Mouse (Mus musculus) kidney, adult 2 months (tissue): ENCODE data around the gene Macrod2. TPM values are rescaled to one million over a fixed set of nuclear protein-coding genes. Genes with fewer than 3 reads are reported as not detected.

ENCODE experiments used
- DNase-seq: peaks from one replicate; pipeline ENCODE4 v3.0.0; 2021
- H3K27ac ChIP-seq: fragments of 200-500 bp; 2 replicates; pipeline ENCODE4 v1.5.1; 2012; ENCODE audit warnings: low read depth, low read length, control low read depth, inconsistent platforms; ENCODE audit not compliant: insufficient read depth
- H3K27me3 ChIP-seq: fragments of 200-500 bp; replicated peaks from 2 replicates; pipeline ENCODE4 v1.6.1; 2012; ENCODE audit warnings: mild to moderate bottlenecking, moderate library complexity, low read length, inconsistent platforms; ENCODE audit not compliant: control insufficient read depth, insufficient read depth
- H3K36me3 ChIP-seq: fragments of 200-500 bp; 2 replicates; pipeline ENCODE4 v1.6.1; 2012; ENCODE audit warnings: mild to moderate bottlenecking, moderate library complexity, low read length, inconsistent platforms; ENCODE audit not compliant: control insufficient read depth, insufficient read depth
- H3K4me1 ChIP-seq: fragments of 200-500 bp; 2 replicates; pipeline ENCODE4 v1.6.1; 2011; ENCODE audit warnings: low read length; ENCODE audit not compliant: control insufficient read depth, insufficient read depth
- H3K4me3 ChIP-seq: fragments of 200-500 bp; 2 replicates; pipeline ENCODE4 v1.5.1; 2011; ENCODE audit warnings: mild to moderate bottlenecking, low read depth, low read length, control low read depth; ENCODE audit not compliant: insufficient read depth
- CTCF ChIP-seq: fragments of 200-500 bp; conservative IDR thresholded peaks from 2 replicates; pipeline ENCODE4 v1.5.1; 2011; ENCODE audit warnings: low read depth, mild to moderate bottlenecking, control low read depth, low read length, moderate library complexity, mixed read lengths; ENCODE audit not compliant: insufficient read depth, insufficient read length
- POLR2A ChIP-seq: fragments of 200-500 bp; IDR thresholded peaks from one replicate; pipeline ENCODE4 v1.6.1; 2011; ENCODE audit warnings: low read depth, low read length, control low read depth
- WGBS: fragments of 180-500 bp; shearing (Covaris S2); methylation state at CpG from one replicate; pipeline ENCODE4 v1.1.7; 2018; 5-methylcytosine and 5-hydroxymethylcytosine counted together
- polyA plus RNA-seq: library from polyadenylated mRNA; depleted of rRNA; stranded (reverse); fragments of >200 nt; gene quantifications from 2 replicates; pipeline ENCODE4 v1.2.3, GENCODE M21; 2012

The Macrod2 gene
- polyA plus RNA-seq, 1 experiment = 9.8 TPM

DNA sequence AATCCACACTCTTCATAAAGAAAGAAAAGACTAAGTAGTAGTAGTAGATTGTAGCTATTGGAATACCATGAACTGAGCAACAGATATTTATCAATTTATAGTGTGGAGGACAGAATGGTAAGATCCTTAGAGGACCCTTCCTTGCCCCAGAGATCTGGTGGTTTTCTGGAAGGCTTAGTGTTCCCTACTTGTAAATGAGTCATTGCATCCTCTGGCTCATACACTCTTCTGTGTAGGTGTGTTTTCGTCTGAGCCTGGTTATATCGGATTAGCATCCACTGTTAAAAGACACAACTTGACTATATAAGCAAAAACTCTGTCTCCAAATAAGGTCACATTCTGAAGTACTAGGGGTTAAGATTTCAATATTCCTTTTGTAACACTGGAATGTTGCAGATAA, 905.9 kb downstream of the Macrod2 start:
- H3K36me3 ChIP-seq = no peaks in the 10 kb centered on the region
- no peak overlapping the region for H3K4me3 ChIP-seq
- no peaks in the 10 kb centered on the region for H3K4me1 ChIP-seq
- WGBS = 91% methylated on average over 2 of the region's 2 CpGs
- H3K27me3 ChIP-seq = no peaks in the 10 kb centered on the region
- no peak for DNase-seq
- H3K27ac ChIP-seq = no peak overlapping the region
- no peak for TF ChIP-seq CTCF
- no peak for TF ChIP-seq POLR2A

- Histone ChIP-seq H3K4me1 (no peaks in the 10 kb centered on the region), H3K27ac (no peak overlapping the region), H3K4me3 (no peak overlapping the region), H3K36me3 (no peaks in the 10 kb centered on the region), H3K27me3 (no peaks in the 10 kb centered on the region)
- DNase-seq = peak; percentile 11
- no peak for TF ChIP-seq CTCF
- no peak for TF ChIP-seq POLR2A
- 65% methylated on average over 3 of the region's 3 CpGs for WGBS
Measured at GRCm38 (mm10) chr2:141308406-141308805, 913.3 kb downstream of the Macrod2 start.

GRCm38 (mm10) chr2:141312136-141312948, 917.2 kb downstream of the Macrod2 start:
- no peaks in the 10 kb centered on the region for H3K27me3 ChIP-seq
- no peak overlapping the region for H3K27ac ChIP-seq
- no peaks in the 10 kb centered on the region for H3K36me3 ChIP-seq
- no peak overlapping the region for H3K4me3 ChIP-seq
- no peaks in the 10 kb centered on the region for H3K4me1 ChIP-seq
- no peak for DNase-seq
- TF ChIP-seq POLR2A = no peak
- TF ChIP-seq CTCF = no peak
- 56% methylated on average over 10 of the region's 10 CpGs for WGBS

GRCm38 (mm10) chr2:141315349-141315748, 920.2 kb downstream of the Macrod2 start:
- 94% methylated on average over 3 of the region's 3 CpGs for WGBS
- no peak for TF ChIP-seq POLR2A
- TF ChIP-seq CTCF = no peak
- Histone ChIP-seq H3K27me3 (no peaks in the 10 kb centered on the region), H3K4me3 (no peak overlapping the region), H3K4me1 (no peaks in the 10 kb centered on the region), H3K36me3 (no peaks in the 10 kb centered on the region), H3K27ac (no peak overlapping the region)
- DNase-seq = no peak

DNA sequence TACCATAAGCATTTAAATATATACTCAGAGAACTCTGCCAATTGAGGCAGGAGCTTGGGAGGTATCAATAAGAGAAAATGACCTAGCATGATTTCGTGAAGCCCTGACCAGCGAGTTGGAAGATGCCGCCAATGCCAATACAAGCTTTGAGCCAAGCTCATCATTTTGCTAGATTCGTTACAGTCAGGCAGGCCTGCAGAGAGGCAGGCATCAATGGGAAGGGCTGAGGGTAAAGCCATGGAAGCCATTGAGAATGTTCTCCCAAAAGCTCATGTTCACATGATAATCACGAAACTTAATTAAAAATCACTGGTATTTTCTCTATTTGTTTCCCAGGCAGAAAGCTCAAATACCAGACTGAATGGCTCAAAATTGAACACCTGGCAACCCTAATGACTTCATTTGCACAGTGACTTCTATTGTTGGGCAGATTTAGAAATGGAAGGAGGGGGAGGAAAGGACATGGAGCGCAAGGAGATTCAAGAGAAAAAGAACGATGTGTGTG, 928.9 kb downstream of the Macrod2 start:
- no peak overlapping the region for H3K4me3 ChIP-seq
- H3K27ac ChIP-seq = no peak overlapping the region
- no peak for TF ChIP-seq POLR2A
- TF ChIP-seq CTCF = no peak
- no peaks in the 10 kb centered on the region for H3K36me3 ChIP-seq
- WGBS = 93% methylated on average over 7 of the region's 7 CpGs
- H3K4me1 ChIP-seq = no peaks in the 10 kb centered on the region
- DNase-seq = no peak
- no peaks in the 10 kb centered on the region for H3K27me3 ChIP-seq

- TF ChIP-seq CTCF (no peak), POLR2A (no peak)
Measured at GRCm38 (mm10) chr2:141327296-141327695, 932.2 kb downstream of the Macrod2 start.

DNA sequence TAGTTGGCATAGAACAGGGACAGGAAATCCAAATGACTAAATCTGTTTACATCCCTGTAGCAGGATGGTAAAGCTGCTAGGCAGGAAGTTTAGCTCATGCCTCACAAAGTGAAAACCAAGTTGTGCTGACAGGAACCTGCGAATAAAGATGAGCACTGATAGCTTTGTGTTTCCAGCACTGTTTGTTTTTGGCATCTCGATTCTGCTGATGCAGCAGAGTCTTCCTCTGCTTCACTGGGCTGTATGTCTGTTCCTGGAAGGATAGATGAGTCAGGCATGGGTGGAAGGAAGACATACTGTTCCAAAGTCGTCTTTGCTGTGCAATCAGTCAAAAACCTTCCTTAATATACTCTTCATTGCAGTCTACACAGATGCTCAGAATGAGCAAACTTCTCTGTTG, 942.6 kb downstream of the Macrod2 start:
- no peaks in the 10 kb centered on the region for H3K4me1 ChIP-seq
- 57% methylated on average over 3 of the region's 3 CpGs for WGBS
- no peaks in the 10 kb centered on the region for H3K36me3 ChIP-seq
- no peak for TF ChIP-seq POLR2A
- no peak for TF ChIP-seq CTCF
- no peak for DNase-seq
- H3K4me3 ChIP-seq = no peak overlapping the region
- H3K27ac ChIP-seq = no peak overlapping the region
- H3K27me3 ChIP-seq = no peaks in the 10 kb centered on the region

More at GRCm38 (mm10) chr2:141327296-141327695, 932.2 kb downstream of the Macrod2 start:
- no peak for DNase-seq
- Histone ChIP-seq H3K4me1 (no peaks in the 10 kb centered on the region), H3K4me3 (no peak overlapping the region), H3K27me3 (no peaks in the 10 kb centered on the region), H3K36me3 (no peaks in the 10 kb centered on the region), H3K27ac (no peak overlapping the region)
- 58% methylated on average over 6 of the region's 6 CpGs for WGBS
